Mouse (Mus musculus) liver, embryonic 11.5 days (tissue): Measurements from ENCODE around the gene Celsr1. TPM values are rescaled to one million over a fixed set of nuclear protein-coding genes. Genes with fewer than 3 reads are reported as not detected.

Source experiments
- ATAC-seq: fragments of 200-750 bp; cut with Nextera tagmentation; replicated peaks from 2 replicates; pipeline ENCODE4 v1.8.0; 2017; ENCODE audit warnings: moderate number of reproducible peaks, mild to moderate bottlenecking, moderate TSS enrichment, moderate library complexity; ENCODE audit not compliant: low FRiP score
- DNase-seq: peaks from one replicate; pipeline ENCODE4 v3.0.0-alpha.2; 2017; ENCODE audit warnings: low spot score
- H3K27ac ChIP-seq: fragments of 300-500 bp; sonication (generic); 2 replicates; pipeline ENCODE4 v1.5.1; 2014; ENCODE audit warnings: mild to moderate bottlenecking, low read depth, low read length, control low read depth
- H3K27me3 ChIP-seq: fragments of 300-500 bp; sonication (generic); replicated peaks from 2 replicates; pipeline ENCODE4 v1.6.1; 2014; ENCODE audit warnings: low read length, mixed read lengths; ENCODE audit not compliant: control insufficient read depth, insufficient read depth
- H3K36me3 ChIP-seq: fragments of 300-500 bp; sonication (generic); 2 replicates; pipeline ENCODE4 v1.6.1; 2014; ENCODE audit warnings: mild to moderate bottlenecking, low read length, moderate library complexity, mixed read lengths; ENCODE audit not compliant: control insufficient read depth, insufficient read depth
- H3K4me1 ChIP-seq: fragments of 300-500 bp; sonication (generic); replicated peaks from 2 replicates; pipeline ENCODE4 v1.6.1; 2014; ENCODE audit warnings: low read length, mixed read lengths; ENCODE audit not compliant: control insufficient read depth, insufficient read depth
- H3K4me2 ChIP-seq: fragments of 300-500 bp; sonication (generic); 2 replicates; pipeline ENCODE4 v1.6.1; 2014; ENCODE audit warnings: mild to moderate bottlenecking, control low read depth, moderate library complexity
- H3K4me3 ChIP-seq: fragments of 300-500 bp; sonication (generic); 2 replicates; pipeline ENCODE4 v1.5.1; 2014; ENCODE audit warnings: low read depth, low read length, control low read depth
- H3K9ac ChIP-seq: fragments of 300-500 bp; sonication (generic); 2 replicates; pipeline ENCODE4 v1.6.1; 2014; ENCODE audit warnings: low read depth, low read length, control low read depth
- H3K9me3 ChIP-seq: fragments of 300-500 bp; sonication (generic); 2 replicates; pipeline ENCODE4 v1.6.1; 2016; ENCODE audit warnings: low read length, inconsistent platforms, mixed read lengths; ENCODE audit not compliant: control insufficient read depth
- WGBS: fragments of 180-500 bp; shearing (Covaris S2); extraction: QIAGEN DNeasy Blood & Tissue Kit; methylation state at CpG from one replicate; pipeline ENCODE4 v1.1.7; 2014; 5-methylcytosine and 5-hydroxymethylcytosine counted together
- polyA plus RNA-seq: library from polyadenylated mRNA; unstranded; fragments of >200 nt; fragmentation: Nextera tagmentation; extraction: Ambion mirVana; gene quantifications from 2 replicates; pipeline ENCODE4 v1.2.1, GENCODE M21; 2014

The Celsr1 gene
- polyA plus RNA-seq, 1 experiment from 2014 or later: 1.4 TPM

- Histone ChIP-seq H3K27me3 (no peaks in the 10 kb centered on the region), H3K27ac (0 out of 2 replicates have a peak overlapping the region, but pooled peaks have one; percentile 15), H3K4me2 (no peak overlapping the region), H3K9ac (no peak overlapping the region), H3K9me3 (no peaks in the 10 kb centered on the region), H3K4me3 (no peak overlapping the region), H3K36me3 (no peaks in the 10 kb centered on the region), H3K4me1 (peaks cover 64% of the 10 kb centered on the region)
- DNase-seq (no peak), ATAC-seq (no peak)
- WGBS: 86% methylated on average over 4 of the region's 4 CpGs
Observed at GRCm38 (mm10) chr15:86067941-86068495, 34.4 kb upstream of the Celsr1 start.

- Histone ChIP-seq H3K36me3 (no peaks in the 10 kb centered on the region), H3K4me1 (peaks cover 69% of the 10 kb centered on the region), H3K27ac (0 out of 2 replicates have a peak overlapping the region, but pooled peaks have one; percentile 15), H3K9me3 (no peaks in the 10 kb centered on the region), H3K9ac (0 out of 2 replicates have a peak overlapping the region, but pooled peaks have one; percentile 6), H3K27me3 (no peaks in the 10 kb centered on the region), H3K4me2 (no peak overlapping the region), H3K4me3 (no peak overlapping the region)
- DNase-seq (no peak), ATAC-seq (0 out of 2 replicates have a peak, but pooled peaks have one; percentile 18)
- WGBS: 26% methylated on average over 6 of the region's 6 CpGs
Observed at GRCm38 (mm10) chr15:86067581-86067910, 34.0 kb upstream of the Celsr1 start.

- ATAC-seq: no peak
- H3K9ac ChIP-seq: no peak overlapping the region
Observed at GRCm38 (mm10) chr15:86066836-86067580, 33.4 kb upstream of the Celsr1 start.

GRCm38 (mm10) chr15:86065367-86065766 lies 31.8 kb upstream of the Celsr1 start:
- Histone ChIP-seq H3K27ac (no peak overlapping the region), H3K27me3 (no peaks in the 10 kb centered on the region), H3K4me3 (no peak overlapping the region), H3K4me1 (peaks cover 79% of the 10 kb centered on the region), H3K4me2 (peak overlapping the region; percentile 41; the same call in 1 of the 2 replicates), H3K36me3 (no peaks in the 10 kb centered on the region), H3K9ac (no peak overlapping the region), H3K9me3 (no peaks in the 10 kb centered on the region)
- DNase-seq: no peak
- no peak for ATAC-seq
- 86% methylated on average over 4 of the region's 4 CpGs for WGBS

More at GRCm38 (mm10) chr15:86066836-86067580, 33.4 kb upstream of the Celsr1 start:
- H3K4me1 ChIP-seq: peaks cover 74% of the 10 kb centered on the region
- H3K9me3 ChIP-seq: no peaks in the 10 kb centered on the region
- no peak overlapping the region for H3K27ac ChIP-seq
- no peaks in the 10 kb centered on the region for H3K36me3 ChIP-seq
- no peaks in the 10 kb centered on the region for H3K27me3 ChIP-seq
- DNase-seq: no peak
- 45% methylated on average over 14 of the region's 14 CpGs for WGBS
- no peak overlapping the region for H3K4me3 ChIP-seq
- H3K4me2 ChIP-seq: no peak overlapping the region

- Histone ChIP-seq H3K9ac (no peak overlapping the region), H3K4me2 (peak overlapping the region; percentile 41)
- WGBS: 53% methylated on average over 3 of the region's 3 CpGs
Observed at GRCm38 (mm10) chr15:86064850-86065229, 31.3 kb upstream of the Celsr1 start.

GRCm38 (mm10) chr15:86064191-86064849 lies 30.7 kb upstream of the Celsr1 start:
- ATAC-seq (no peak), DNase-seq (no peak)
- H3K9ac ChIP-seq: no peak overlapping the region
- no peak overlapping the region for H3K4me3 ChIP-seq
- no peaks in the 10 kb centered on the region for H3K27me3 ChIP-seq
- 75% methylated on average over 8 of the region's 8 CpGs for WGBS
- H3K27ac ChIP-seq: peak overlapping the region; percentile 40; the same call in 1 of the 2 replicates
- no peaks in the 10 kb centered on the region for H3K9me3 ChIP-seq
- peaks cover 84% of the 10 kb centered on the region for H3K4me1 ChIP-seq
- H3K36me3 ChIP-seq: no peaks in the 10 kb centered on the region
- peak overlapping the region; percentile 41 for H3K4me2 ChIP-seq

More at GRCm38 (mm10) chr15:86064850-86065229, 31.3 kb upstream of the Celsr1 start:
- H3K27ac ChIP-seq: peak overlapping the region; percentile 40; the same call in 1 of the 2 replicates
- H3K9me3 ChIP-seq: no peaks in the 10 kb centered on the region
- DNase-seq: no peak
- no peaks in the 10 kb centered on the region for H3K36me3 ChIP-seq
- peak; percentile 75 for ATAC-seq
- H3K27me3 ChIP-seq: no peaks in the 10 kb centered on the region
- no peak overlapping the region for H3K4me3 ChIP-seq
- peaks cover 80% of the 10 kb centered on the region for H3K4me1 ChIP-seq

GRCm38 (mm10) chr15:86061848-86062481 lies 28.4 kb upstream of the Celsr1 start:
- Histone ChIP-seq H3K27me3 (no peaks in the 10 kb centered on the region), H3K4me3 (no peak overlapping the region), H3K9me3 (no peaks in the 10 kb centered on the region), H3K27ac (no peak overlapping the region), H3K4me2 (0 out of 2 replicates have a peak overlapping the region, but pooled peaks have one; percentile 2), H3K4me1 (peaks cover 74% of the 10 kb centered on the region), H3K36me3 (no peaks in the 10 kb centered on the region), H3K9ac (no peak overlapping the region)
- no peak for ATAC-seq
- 70% methylated on average over 6 of the region's 6 CpGs for WGBS
- no peak for DNase-seq

GRCm38 (mm10) chr15:86061221-86061620 lies 27.6 kb upstream of the Celsr1 start:
- Histone ChIP-seq H3K4me1 (peaks cover 68% of the 10 kb centered on the region), H3K4me3 (no peak overlapping the region), H3K4me2 (peak overlapping the region; percentile 34), H3K27ac (no peak overlapping the region), H3K9ac (no peak overlapping the region), H3K27me3 (no peaks in the 10 kb centered on the region), H3K36me3 (no peaks in the 10 kb centered on the region), H3K9me3 (no peaks in the 10 kb centered on the region)
- DNase-seq (no peak), ATAC-seq (no peak)
- WGBS: 76% methylated on average over 7 of the region's 7 CpGs
